In genomic region chr6:57744123-57744522, GRCm38 (mm10) we compare ENCODE assay signal across 19 mouse cellular contexts. TPM values are rescaled to one million over a fixed set of nuclear protein-coding genes. Genes with fewer than 3 reads are reported as not detected.
DNase-seq lines count a peak whose midpoint lies in the region; ATAC-seq and TF ChIP-seq lines count a peak whose summit lies in the region.
"Had no signal": no experiment of that assay in that cellular context is flagged by ENCODE, and none has a peak within 500 bp of the region (broad histone marks: within the 10 kb centered on the region; RNA-seq: fewer than 3 reads in every experiment).

No protein-coding gene starts in this region.

- no peak overlapping the region for H3K9ac ChIP-seq in forebrain, embryonic 14.5 days (ENCODE audit: low read length)
- no peak overlapping the region for H3K9ac ChIP-seq in forebrain, embryonic 16.5 days (replicated peaks; ENCODE audit: low read depth, low read length)
- H3K9ac ChIP-seq in midbrain, embryonic 11.5 days (ENCODE audit: low read length), result no peak overlapping the region
- no peak overlapping the region for H3K9ac ChIP-seq in midbrain, postnatal 0 days (replicated peaks; ENCODE audit: low read length, poor library complexity, severe bottlenecking)
- peak overlapping the region; percentile 66 for H3K9ac ChIP-seq in liver, embryonic 12.5 days
- H3K9ac ChIP-seq in stomach, postnatal 0 days (ENCODE audit: low read length), result no peak overlapping the region
- H3K9ac ChIP-seq: heart, embryonic 15.5 days had no signal

- no peaks in the 10 kb centered on the region for H3K4me1 ChIP-seq in forebrain, embryonic 14.5 days (ENCODE audit: control insufficient read depth, insufficient read depth, low read length)
- no peaks in the 10 kb centered on the region for H3K4me1 ChIP-seq in forebrain, embryonic 16.5 days (replicated peaks; ENCODE audit: control insufficient read depth, insufficient read depth, low read length)
- H3K4me1 ChIP-seq in midbrain, embryonic 11.5 days (ENCODE audit: control insufficient read depth, insufficient read depth, low read length), result no peaks in the 10 kb centered on the region
- H3K4me1 ChIP-seq in midbrain, postnatal 0 days (ENCODE audit: insufficient read depth, low read length), result no peaks in the 10 kb centered on the region
- peaks cover 61% of the 10 kb centered on the region for H3K4me1 ChIP-seq in liver, embryonic 12.5 days
- H3K4me1 ChIP-seq in stomach, postnatal 0 days (replicated peaks; ENCODE audit: control insufficient read depth, insufficient read depth), result no peaks in the 10 kb centered on the region
- H3K4me1 ChIP-seq: heart, embryonic 15.5 days had no signal

- H3K9me3 ChIP-seq in forebrain, embryonic 14.5 days (replicated peaks; ENCODE audit: control insufficient read depth, low read length), result no peaks in the 10 kb centered on the region
- no peaks in the 10 kb centered on the region for H3K9me3 ChIP-seq in forebrain, embryonic 16.5 days (ENCODE audit: control insufficient read depth, low read length)
- no peaks in the 10 kb centered on the region for H3K9me3 ChIP-seq in midbrain, embryonic 11.5 days (ENCODE audit: control insufficient read depth, low read length)
- H3K9me3 ChIP-seq in midbrain, postnatal 0 days (ENCODE audit: low read length), result no peaks in the 10 kb centered on the region
- no peaks in the 10 kb centered on the region for H3K9me3 ChIP-seq in liver, embryonic 12.5 days (replicated peaks)
- H3K9me3 ChIP-seq in stomach, postnatal 0 days (ENCODE audit: control insufficient read depth, low read length), result no peaks in the 10 kb centered on the region
- H3K9me3 ChIP-seq: heart, embryonic 15.5 days had no signal

- no peak for DNase-seq in forebrain, embryonic 14.5 days (ENCODE audit: low spot score)
- DNase-seq in midbrain, embryonic 11.5 days (ENCODE audit: low spot score, missing footprints), result no peak
- no peak for DNase-seq in midbrain, postnatal 0 days (ENCODE audit: low spot score)
- no peak for DNase-seq in stomach, postnatal 0 days (ENCODE audit: low spot score)
- no peak for DNase-seq in thymus, postnatal 36 days
- DNase-seq: adrenal gland, postnatal 36 days; cerebellum, adult 18-20 months; cerebellum, postnatal 25 days; embryo, embryonic 11 days; kidney, adult 2 months; kidney, postnatal 10 days; layer of hippocampus, postnatal 36 days; right cerebral cortex, postnatal 14 days; spleen, adult 18-20 months; thymus, postnatal 4 days had no signal

- no peak overlapping the region for H3K27ac ChIP-seq in forebrain, embryonic 14.5 days (ENCODE audit: low read depth, low read length)
- H3K27ac ChIP-seq in forebrain, embryonic 16.5 days (ENCODE audit: low read length), result no peak overlapping the region
- no peak overlapping the region for H3K27ac ChIP-seq in midbrain, embryonic 11.5 days (ENCODE audit: low read depth, low read length)
- H3K27ac ChIP-seq in midbrain, postnatal 0 days (ENCODE audit: low read depth, low read length), result no peak overlapping the region
- H3K27ac ChIP-seq in liver, embryonic 12.5 days, result peak overlapping the region; percentile 98
- H3K27ac ChIP-seq in stomach, postnatal 0 days (replicated peaks), result no peak overlapping the region
- H3K27ac ChIP-seq: heart, embryonic 15.5 days had no signal

- TF ChIP-seq EP300 in stomach, postnatal 0 days (optimal IDR thresholded peaks at IDR 0.05), result no peak

- no peak overlapping the region for H3K4me2 ChIP-seq in forebrain, embryonic 14.5 days (ENCODE audit: low read length)
- H3K4me2 ChIP-seq in forebrain, embryonic 16.5 days (ENCODE audit: low read length), result no peak overlapping the region
- H3K4me2 ChIP-seq in midbrain, embryonic 11.5 days, result no peak overlapping the region
- H3K4me2 ChIP-seq in midbrain, postnatal 0 days (ENCODE audit: low read depth, low read length, poor library complexity, severe bottlenecking), result no peak overlapping the region
- no peak overlapping the region for H3K4me2 ChIP-seq in liver, embryonic 12.5 days
- H3K4me2 ChIP-seq in stomach, postnatal 0 days (replicated peaks; ENCODE audit: low read depth), result no peak overlapping the region
- H3K4me2 ChIP-seq: heart, embryonic 15.5 days had no signal

- H3K4me3 ChIP-seq in forebrain, embryonic 14.5 days (ENCODE audit: low read depth, low read length), result no peak overlapping the region
- H3K4me3 ChIP-seq in forebrain, embryonic 16.5 days (replicated peaks; ENCODE audit: low read length), result no peak overlapping the region
- H3K4me3 ChIP-seq in midbrain, embryonic 11.5 days (ENCODE audit: low read depth, low read length), result no peak overlapping the region
- H3K4me3 ChIP-seq in midbrain, postnatal 0 days (ENCODE audit: low read depth, low read length), result no peak overlapping the region
- H3K4me3 ChIP-seq in liver, embryonic 12.5 days, result no peak overlapping the region
- no peak overlapping the region for H3K4me3 ChIP-seq in stomach, postnatal 0 days (ENCODE audit: low read depth, low read length)
- H3K4me3 ChIP-seq: heart, embryonic 15.5 days had no signal

- peak; percentile 18; the same call in 1 of the 2 replicates for ATAC-seq in forebrain, embryonic 14.5 days
- ATAC-seq in forebrain, embryonic 16.5 days, result no peak
- 0 out of 2 replicates have a peak, but pooled peaks have one; percentile 14 for ATAC-seq in midbrain, embryonic 11.5 days (ENCODE audit: low FRiP score)
- ATAC-seq in midbrain, postnatal 0 days (ENCODE audit: low FRiP score), result no peak
- no peak for ATAC-seq in liver, embryonic 12.5 days
- ATAC-seq in stomach, postnatal 0 days (ENCODE audit: low FRiP score, low TSS enrichment), result peak; percentile 26; the same call in 1 of the 2 replicates

- no peaks in the 10 kb centered on the region for H3K27me3 ChIP-seq in forebrain, embryonic 14.5 days (replicated peaks; ENCODE audit: control insufficient read depth, insufficient read depth, low read length)
- no peaks in the 10 kb centered on the region for H3K27me3 ChIP-seq in forebrain, embryonic 16.5 days (replicated peaks; ENCODE audit: control insufficient read depth, insufficient read depth, low read length)
- no peaks in the 10 kb centered on the region for H3K27me3 ChIP-seq in midbrain, embryonic 11.5 days (ENCODE audit: control insufficient read depth, insufficient read depth, low read length)
- H3K27me3 ChIP-seq in midbrain, postnatal 0 days (ENCODE audit: insufficient read depth, low read length), result no peaks in the 10 kb centered on the region
- H3K27me3 ChIP-seq in liver, embryonic 12.5 days (replicated peaks), result no peaks in the 10 kb centered on the region
- H3K27me3 ChIP-seq in stomach, postnatal 0 days (ENCODE audit: control insufficient read depth, insufficient read depth, low read length), result no peaks in the 10 kb centered on the region
- H3K27me3 ChIP-seq: CH12.LX; heart, embryonic 15.5 days had no signal

- TF ChIP-seq CTCF in midbrain, postnatal 0 days (IDR thresholded peaks at IDR 0.05), result no peak
- no peak for TF ChIP-seq CTCF in stomach, postnatal 0 days (IDR thresholded peaks at IDR 0.05; ENCODE audit: low read depth)

- peaks cover 5% of the 10 kb centered on the region; the same call in 1 of the 2 replicates for H3K36me3 ChIP-seq in forebrain, embryonic 14.5 days (ENCODE audit: control insufficient read depth, insufficient read depth, low read length)
- H3K36me3 ChIP-seq in forebrain, embryonic 16.5 days (ENCODE audit: control insufficient read depth, insufficient read depth), result no peaks in the 10 kb centered on the region
- H3K36me3 ChIP-seq in midbrain, embryonic 11.5 days (ENCODE audit: control insufficient read depth, insufficient read depth, low read length), result no peaks in the 10 kb centered on the region
- H3K36me3 ChIP-seq in midbrain, postnatal 0 days (ENCODE audit: insufficient read depth, low read length), result 0 out of 2 replicates have a peak, but pooled peaks cover 3% of the 10 kb centered on the region
- H3K36me3 ChIP-seq in liver, embryonic 12.5 days, result peaks cover 5% of the 10 kb centered on the region
- H3K36me3 ChIP-seq in stomach, postnatal 0 days (ENCODE audit: control insufficient read depth, insufficient read depth, low read length), result no peaks in the 10 kb centered on the region
- H3K36me3 ChIP-seq: heart, embryonic 15.5 days had no signal

- WGBS in forebrain, embryonic 14.5 days, result 100% methylated on average over 2 of the region's 2 CpGs
- 90% methylated on average over 2 of the region's 2 CpGs for WGBS in forebrain, embryonic 16.5 days
- WGBS in midbrain, embryonic 11.5 days, result 89% methylated on average over 2 of the region's 2 CpGs
- WGBS in midbrain, postnatal 0 days, result 95% methylated on average over 2 of the region's 2 CpGs
- WGBS in liver, embryonic 12.5 days (ENCODE audit: insufficient replicate concordance), result 90% methylated on average over 2 of the region's 2 CpGs
- WGBS in stomach, postnatal 0 days, result 75% methylated on average over 2 of the region's 2 CpGs

RNA-seq across cellular contexts. Expression of gene Lancl2, which starts 41.8 kb away (rescaled TPM):
- 71.7 and 83.9 TPM in 2 replicates for polyA plus RNA-seq in forebrain, embryonic 14.5 days (2014; fragmentation: Nextera tagmentation; extraction: Ambion mirVana)
- 92.6 and 95.1 TPM in 2 replicates for polyA plus RNA-seq in forebrain, embryonic 16.5 days (2015; fragmentation: Nextera tagmentation; extraction: Ambion mirVana)
- 58.4 and 59.3 TPM in 2 replicates for polyA plus RNA-seq in midbrain, embryonic 11.5 days (2014; fragmentation: Nextera tagmentation; extraction: Ambion mirVana)
- total RNA-seq in midbrain, postnatal 0 days (2014; rRNA removed), result 112 and 114 TPM in 2 replicates
- polyA plus RNA-seq in midbrain, postnatal 0 days (2015; fragmentation: Nextera tagmentation; extraction: Ambion mirVana), result 89.5 and 94.1 TPM in 2 replicates
- polyA plus RNA-seq in liver, embryonic 12.5 days (2016; fragmentation: Nextera tagmentation; extraction: Ambion mirVana), result 17.1 and 18.7 TPM in 2 replicates
- 9.6 and 9.8 TPM in 2 replicates for polyA plus RNA-seq in stomach, postnatal 0 days (2015; fragmentation: Nextera tagmentation; extraction: Ambion mirVana)

RNA-seq across cellular contexts. Expression of gene Pyurf, which starts 52.2 kb away (rescaled TPM):
- 11.3 and 12.2 TPM in 2 replicates for polyA plus RNA-seq in forebrain, embryonic 14.5 days (2014; fragmentation: Nextera tagmentation; extraction: Ambion mirVana)
- polyA plus RNA-seq in forebrain, embryonic 16.5 days (2015; fragmentation: Nextera tagmentation; extraction: Ambion mirVana), result 9.1 and 9.4 TPM in 2 replicates
- 15.7 and 17.9 TPM in 2 replicates for polyA plus RNA-seq in midbrain, embryonic 11.5 days (2014; fragmentation: Nextera tagmentation; extraction: Ambion mirVana)
- total RNA-seq in midbrain, postnatal 0 days (2014; rRNA removed), result 13.7 and 14.9 TPM in 2 replicates
- polyA plus RNA-seq in midbrain, postnatal 0 days (2015; fragmentation: Nextera tagmentation; extraction: Ambion mirVana), result 13.3 and 14.3 TPM in 2 replicates
- 8.7 and 9.1 TPM in 2 replicates for polyA plus RNA-seq in liver, embryonic 12.5 days (2016; fragmentation: Nextera tagmentation; extraction: Ambion mirVana)
- polyA plus RNA-seq in stomach, postnatal 0 days (2015; fragmentation: Nextera tagmentation; extraction: Ambion mirVana), result 16.2 and 16.3 TPM in 2 replicates

Comparison
In these comparisons a context has a peak if more than half of its experiments do, and no peak if none do; other contexts are left out.
1. ATAC-seq: peak in forebrain, embryonic 14.5 days (single experiment), midbrain, embryonic 11.5 days (single experiment) and stomach, postnatal 0 days (single experiment); none in forebrain, embryonic 16.5 days (single experiment), midbrain, postnatal 0 days (single experiment) and liver, embryonic 12.5 days (single experiment).